Mouse (Mus musculus) spleen, adult 2 months (tissue): ENCODE results near the gene Clic5. TPM values are rescaled to one million over a fixed set of nuclear protein-coding genes. Genes with fewer than 3 reads are reported as not detected.

Experiments used
- DNase-seq, 2 experiments: peaks; one replicate each; pipeline versions ENCODE4 v3.0.0 to v3.0.0-alpha.2; 2012 to 2021; ENCODE audit warnings: low spot score in 2 of 2, low read depth in 1 of 2
- H3K27ac ChIP-seq: fragments of 200-500 bp; 2 replicates; pipeline ENCODE4 v1.5.1; 2012; ENCODE audit warnings: low read length, inconsistent platforms; ENCODE audit not compliant: insufficient read depth
- H3K27me3 ChIP-seq: fragments of 200-500 bp; 2 replicates; pipeline ENCODE4 v1.6.1; 2012; ENCODE audit warnings: mild to moderate bottlenecking, moderate library complexity, low read length, inconsistent platforms; ENCODE audit not compliant: control insufficient read depth, insufficient read depth
- H3K36me3 ChIP-seq: fragments of 200-500 bp; 2 replicates; pipeline ENCODE4 v1.6.1; 2012; ENCODE audit warnings: mild to moderate bottlenecking, low read length, inconsistent platforms; ENCODE audit not compliant: control insufficient read depth, insufficient read depth
- H3K4me1 ChIP-seq: fragments of 200-500 bp; 2 replicates; pipeline ENCODE4 v1.6.1; 2011; ENCODE audit warnings: inconsistent platforms; ENCODE audit not compliant: control insufficient read depth, insufficient read depth, insufficient read length
- H3K4me3 ChIP-seq: fragments of 200-500 bp; 2 replicates; pipeline ENCODE4 v1.5.1; 2011; ENCODE audit warnings: mild to moderate bottlenecking, inconsistent platforms; ENCODE audit not compliant: insufficient read depth, insufficient read length; ENCODE audit errors: extremely low read depth
- CTCF ChIP-seq: fragments of 200-500 bp; IDR thresholded peaks from 2 replicates; pipeline ENCODE4 v1.5.1; 2011; ENCODE audit warnings: mild to moderate bottlenecking, inconsistent platforms; ENCODE audit not compliant: insufficient read depth, insufficient read length, insufficient replicate concordance; ENCODE audit errors: extremely low read depth
- POLR2A ChIP-seq: fragments of 200-500 bp; IDR thresholded peaks from 2 replicates; pipeline ENCODE4 v1.6.1; 2011; ENCODE audit warnings: low read depth, low read length, inconsistent platforms
- WGBS: fragments of 180-500 bp; shearing (Covaris S2); methylation state at CpG from one replicate; pipeline ENCODE4 v1.1.7; 2018; 5-methylcytosine and 5-hydroxymethylcytosine counted together
- polyA plus RNA-seq: library from polyadenylated mRNA; depleted of rRNA; stranded (reverse); fragments of >200 nt; gene quantifications from 2 replicates; pipeline ENCODE4 v1.2.3, GENCODE M21; 2012; rRNA removed

The Clic5 gene
- 5.5 and 5.6 TPM in 2 replicates for polyA plus RNA-seq

DNA sequence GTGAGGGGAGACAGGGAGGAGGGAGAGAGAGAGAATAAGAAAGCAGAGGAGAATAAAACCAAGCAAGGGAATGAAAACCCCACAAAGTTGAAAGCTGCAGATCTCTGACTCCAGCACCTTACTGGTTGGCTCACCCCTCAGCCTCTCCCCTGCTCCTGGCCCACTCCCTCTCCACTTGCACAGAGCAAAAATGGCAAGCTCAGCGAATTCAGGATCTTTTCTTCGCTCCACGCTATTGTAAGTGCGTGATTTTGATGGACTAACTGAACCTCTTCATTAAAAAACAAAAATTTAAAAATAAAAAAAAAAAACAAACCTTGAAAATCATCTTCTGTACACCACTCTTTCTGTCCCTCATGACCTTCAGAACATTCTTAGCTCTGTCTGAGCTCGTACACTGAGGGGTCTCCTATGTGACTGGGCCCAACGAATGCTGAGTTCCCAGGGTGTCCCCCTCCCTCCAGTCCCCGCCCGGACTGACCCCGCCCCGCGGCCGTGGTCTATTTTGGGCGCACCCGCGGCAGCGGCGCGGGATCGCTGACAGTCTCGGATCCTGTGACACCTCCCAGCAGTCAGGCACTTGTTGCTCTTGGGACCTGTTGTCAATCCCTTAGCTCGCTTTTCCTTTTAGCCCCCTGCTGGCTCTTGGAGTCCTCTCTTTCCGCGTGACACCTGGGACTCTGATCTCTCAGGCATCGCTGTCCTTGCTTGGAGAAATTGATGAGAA is at the start of gene Clic5:
Gene Clic5, plus strand, starts transcription at position 543 of the 727 bp plus-strand sequence.
- WGBS = 7% methylated on average over 24 of the region's 24 CpGs
- H3K4me1 ChIP-seq = peaks cover 4% of the 10 kb centered on the region; the same call in 1 of the 2 replicates
- H3K27me3 ChIP-seq = no peaks in the 10 kb centered on the region
- no peaks in the 10 kb centered on the region for H3K36me3 ChIP-seq
- TF ChIP-seq POLR2A = no peak
- no peak for TF ChIP-seq CTCF
- peak within 1 kb of the TSS; percentile 57 for H3K4me3 ChIP-seq
- DNase-seq = peak; percentile 5 to 7
- peak within 1 kb of the TSS; percentile 32; the same call in 1 of the 2 replicates for H3K27ac ChIP-seq

DNA sequence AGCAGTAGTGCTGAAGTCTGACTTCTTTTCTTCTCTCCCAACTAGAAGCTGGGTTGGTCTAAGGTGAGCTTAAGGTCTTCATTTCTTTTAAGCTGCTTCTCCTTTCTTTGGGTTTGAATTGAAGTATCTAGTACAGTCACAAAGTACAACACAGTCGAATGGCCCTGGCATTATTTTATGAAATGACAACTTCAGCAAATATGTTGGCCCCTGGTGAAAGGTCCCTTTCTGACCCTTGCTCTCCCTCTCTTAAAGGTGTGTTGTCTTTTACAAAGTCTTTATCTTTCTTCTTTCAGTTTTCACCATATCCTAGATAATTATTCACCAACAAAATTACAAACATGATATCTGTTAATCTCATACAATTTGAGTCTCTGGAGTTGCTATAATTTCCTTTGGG is 42.6 kb upstream of the Clic5 start:
- Histone ChIP-seq H3K4me3 (no peak overlapping the region), H3K27ac (no peak overlapping the region), H3K36me3 (no peaks in the 10 kb centered on the region), H3K4me1 (no peaks in the 10 kb centered on the region), H3K27me3 (no peaks in the 10 kb centered on the region)
- TF ChIP-seq POLR2A (no peak), CTCF (no peak)
- DNase-seq = no peak
- WGBS = 75% methylated on average over 1 of the region's 1 CpGs

DNA sequence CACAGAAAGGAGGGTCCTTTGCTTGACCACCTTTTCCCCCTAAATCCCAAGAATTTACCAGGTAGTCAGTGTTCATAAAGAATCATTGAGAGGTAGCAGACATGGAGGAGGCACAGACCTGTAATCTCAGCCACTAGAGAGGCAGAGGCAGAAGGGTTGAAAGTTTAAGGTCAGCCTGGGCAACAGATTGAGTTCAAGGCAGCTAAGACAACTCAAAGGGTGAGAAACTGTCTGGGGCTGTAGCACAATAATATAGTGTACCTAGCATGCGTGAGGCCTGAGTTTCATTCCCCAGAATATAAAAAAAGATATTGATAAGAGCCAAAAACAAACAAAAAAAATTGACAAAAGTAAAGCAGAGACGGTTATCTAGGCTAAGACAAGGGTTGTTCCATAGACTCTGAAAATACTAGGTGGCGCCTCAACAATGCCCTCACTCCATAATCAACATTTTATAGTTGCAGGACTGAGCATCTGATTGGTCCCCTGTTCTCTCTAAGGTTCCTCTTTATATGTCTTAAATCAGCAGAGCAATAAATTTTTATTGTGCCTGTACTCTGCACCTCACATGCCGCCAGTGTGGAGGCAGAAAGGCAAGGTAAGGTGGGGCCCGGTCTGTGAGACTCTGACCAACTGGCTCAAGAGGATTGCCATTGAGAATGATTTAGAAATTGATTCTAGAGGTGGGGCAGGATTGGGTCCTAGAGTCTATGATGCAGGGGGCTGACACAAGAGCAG is 40.1 kb upstream of the Clic5 start:
- Histone ChIP-seq H3K36me3 (no peaks in the 10 kb centered on the region), H3K27me3 (no peaks in the 10 kb centered on the region), H3K4me1 (no peaks in the 10 kb centered on the region), H3K4me3 (no peak overlapping the region), H3K27ac (no peak overlapping the region)
- TF ChIP-seq CTCF (no peak), POLR2A (no peak)
- no peak for DNase-seq
- 89% methylated on average over 5 of the region's 5 CpGs for WGBS

DNA sequence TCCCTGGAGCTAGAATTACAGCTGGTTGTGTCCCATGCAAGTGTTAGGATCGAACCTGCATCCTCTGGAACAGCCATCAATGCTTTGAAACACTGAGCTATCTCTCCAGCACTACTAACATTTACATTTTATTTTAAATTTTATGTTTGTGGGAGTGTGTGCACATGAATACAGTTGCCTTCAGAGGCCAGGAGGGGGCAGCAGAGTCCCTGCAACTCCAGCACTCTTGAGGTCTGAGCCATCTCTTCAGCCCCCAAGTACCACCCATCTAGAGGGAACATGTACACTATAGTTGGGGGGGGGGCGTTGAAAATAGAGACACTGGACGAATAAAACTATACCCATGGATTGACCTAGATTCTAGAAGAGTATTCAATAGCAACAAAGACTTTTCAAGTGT is 37.3 kb upstream of the Clic5 start:
- H3K36me3 ChIP-seq = no peaks in the 10 kb centered on the region
- WGBS = 76% methylated on average over 3 of the region's 3 CpGs
- no peaks in the 10 kb centered on the region for H3K27me3 ChIP-seq
- no peak overlapping the region for H3K27ac ChIP-seq
- TF ChIP-seq POLR2A (no peak), CTCF (peak; percentile 50; the same call in 1 of the 2 replicates)
- DNase-seq = no peak
- H3K4me1 ChIP-seq = no peaks in the 10 kb centered on the region
- no peak overlapping the region for H3K4me3 ChIP-seq

DNA sequence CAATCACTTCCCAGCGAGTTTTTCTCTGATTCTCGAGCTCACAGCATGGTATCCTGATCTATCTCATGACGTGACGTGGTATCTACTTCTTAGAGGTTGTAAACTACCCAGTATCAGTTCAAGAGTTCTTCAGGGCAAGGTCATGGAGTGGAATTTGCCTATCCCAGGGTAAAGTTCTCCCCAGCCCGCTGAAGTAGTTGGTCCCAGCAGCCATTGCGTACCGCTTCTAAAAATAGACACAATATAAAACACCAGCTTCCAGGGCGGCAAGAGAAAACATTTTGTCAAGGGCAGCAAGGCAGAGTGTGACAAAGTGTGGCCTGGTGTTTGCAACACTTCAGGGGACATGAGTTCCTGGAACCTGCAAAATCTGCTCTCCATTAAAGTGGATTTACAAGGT is 36.5 kb upstream of the Clic5 start:
- DNase-seq = no peak
- Histone ChIP-seq H3K27ac (no peak overlapping the region), H3K4me3 (no peak overlapping the region), H3K4me1 (no peaks in the 10 kb centered on the region), H3K36me3 (no peaks in the 10 kb centered on the region), H3K27me3 (no peaks in the 10 kb centered on the region)
- no peak for TF ChIP-seq POLR2A
- WGBS = 81% methylated on average over 8 of the region's 8 CpGs

DNA sequence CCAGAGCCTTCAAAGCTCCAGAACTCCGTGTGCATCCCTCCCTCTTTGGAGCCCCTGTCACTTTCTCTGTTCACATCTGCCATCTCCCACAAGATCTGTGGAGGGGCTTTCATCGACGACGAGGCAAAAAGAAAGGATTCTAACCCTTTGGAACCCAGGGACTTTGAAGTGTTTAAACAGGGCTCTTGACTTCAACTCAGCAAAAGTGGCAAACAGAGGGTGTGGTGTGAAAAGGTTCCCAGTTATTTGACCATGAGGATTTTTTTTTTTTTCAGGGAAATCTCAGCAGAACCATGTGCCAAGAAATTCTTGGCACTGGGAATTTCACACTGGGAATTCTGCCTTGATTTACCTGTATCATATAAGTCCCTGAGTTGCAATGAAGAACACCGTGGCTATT is 34.5 kb upstream of the Clic5 start:
- Histone ChIP-seq H3K4me3 (no peak overlapping the region), H3K27ac (no peak overlapping the region), H3K36me3 (no peaks in the 10 kb centered on the region), H3K4me1 (no peaks in the 10 kb centered on the region), H3K27me3 (no peaks in the 10 kb centered on the region)
- no peak for DNase-seq
- TF ChIP-seq CTCF (no peak), POLR2A (no peak)
- WGBS = 85% methylated on average over 5 of the region's 5 CpGs

DNA sequence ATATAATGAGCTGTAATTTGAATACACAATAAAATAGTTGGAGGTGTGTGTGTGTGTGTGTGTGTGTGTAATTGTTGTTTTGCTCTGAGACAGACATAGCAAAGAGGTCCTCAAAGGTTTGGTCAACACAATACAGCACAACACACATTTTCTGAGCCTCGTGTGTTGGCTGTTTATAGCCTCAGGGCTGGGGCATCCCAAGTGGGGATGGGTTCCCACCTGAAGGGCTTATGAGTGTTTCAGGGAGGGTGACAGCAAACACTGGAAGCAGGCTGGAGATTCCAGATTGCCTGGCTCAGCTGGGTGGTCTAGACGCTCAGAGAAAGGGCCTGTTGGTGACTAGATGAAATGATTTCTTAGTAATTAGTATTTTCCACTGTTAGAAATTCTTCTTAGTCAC is 33.2 kb upstream of the Clic5 start:
- no peaks in the 10 kb centered on the region for H3K36me3 ChIP-seq
- no peaks in the 10 kb centered on the region for H3K4me1 ChIP-seq
- no peaks in the 10 kb centered on the region for H3K27me3 ChIP-seq
- TF ChIP-seq POLR2A = no peak
- no peak overlapping the region for H3K4me3 ChIP-seq
- no peak for DNase-seq
- 90% methylated on average over 2 of the region's 2 CpGs for WGBS
- no peak overlapping the region for H3K27ac ChIP-seq
